In the genomic region with DNA sequence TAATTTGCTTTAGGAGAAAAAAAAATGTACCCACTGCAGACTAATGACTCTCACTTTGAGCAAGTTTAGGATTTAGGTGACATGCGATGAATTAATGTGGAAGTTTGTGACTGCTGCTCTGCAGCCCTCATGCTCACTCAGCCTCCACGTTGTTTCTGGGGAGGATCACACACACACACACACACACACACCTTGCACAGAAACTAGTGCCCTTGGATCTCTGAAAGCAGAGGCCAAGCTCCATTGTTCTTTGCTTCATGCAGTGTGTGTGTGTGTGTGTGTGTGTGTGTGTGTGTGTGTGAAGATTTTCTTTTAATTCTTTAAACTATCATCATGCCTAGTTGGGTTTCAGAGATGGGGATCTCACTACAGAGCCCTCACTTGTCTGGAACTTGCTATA, we compare ENCODE assay signal across 22 mouse cellular contexts.
A peak's percentile ranks its signal among the peaks of the same experiment; 100 is the strongest.
DNase-seq lines count a peak whose midpoint lies in the region; ATAC-seq lines count a peak whose summit lies in the region.
"Had no signal": no experiment of that assay in that cellular context is flagged by ENCODE, and none has a peak within 500 bp of the region (broad histone marks: within the 10 kb centered on the region; RNA-seq: fewer than 3 reads in every experiment).

No protein-coding gene starts in this region.

- no peak overlapping the region for H3K4me2 ChIP-seq in midbrain, embryonic 11.5 days
- H3K4me2 ChIP-seq in midbrain, embryonic 14.5 days (ENCODE audit: low read length): no peak overlapping the region
- H3K4me2 ChIP-seq: embryonic facial prominence, embryonic 13.5 days; embryonic facial prominence, embryonic 15.5 days; forebrain, embryonic 13.5 days had no signal

- no peak overlapping the region for H3K9ac ChIP-seq in midbrain, embryonic 11.5 days (ENCODE audit: low read length)
- no peak overlapping the region for H3K9ac ChIP-seq in midbrain, embryonic 14.5 days (replicated peaks; ENCODE audit: low read length)
- H3K9ac ChIP-seq: embryonic facial prominence, embryonic 13.5 days; embryonic facial prominence, embryonic 15.5 days; forebrain, embryonic 13.5 days had no signal

- H3K9me3 ChIP-seq in heart, embryonic 10.5 days: no peaks in the 10 kb centered on the region
- H3K9me3 ChIP-seq in midbrain, embryonic 11.5 days (ENCODE audit: control insufficient read depth, low read length): no peaks in the 10 kb centered on the region
- no peaks in the 10 kb centered on the region for H3K9me3 ChIP-seq in midbrain, embryonic 14.5 days (ENCODE audit: control insufficient read depth, low read length)
- H3K9me3 ChIP-seq: embryonic facial prominence, embryonic 13.5 days; embryonic facial prominence, embryonic 15.5 days; forebrain, embryonic 13.5 days had no signal

- H3K27ac ChIP-seq in heart, embryonic 10.5 days: no peak overlapping the region
- H3K27ac ChIP-seq in midbrain, embryonic 11.5 days (ENCODE audit: low read depth, low read length): no peak overlapping the region
- H3K27ac ChIP-seq in midbrain, embryonic 14.5 days (replicated peaks; ENCODE audit: low read depth, low read length): no peak overlapping the region
- H3K27ac ChIP-seq: embryonic facial prominence, embryonic 13.5 days; embryonic facial prominence, embryonic 15.5 days; forebrain, embryonic 13.5 days had no signal

- no peak for ATAC-seq in midbrain, embryonic 11.5 days (ENCODE audit: low FRiP score)
- ATAC-seq in midbrain, embryonic 14.5 days (ENCODE audit: low FRiP score, low TSS enrichment): no peak
- ATAC-seq in megakaryocyte, adult 5-6 weeks (ENCODE audit: poor library complexity, severe bottlenecking): no peak
- ATAC-seq: forebrain, embryonic 13.5 days; forebrain, embryonic 16.5 days had no signal

- 86% methylated on average over 2 of the region's 2 CpGs for WGBS in heart, embryonic 10.5 days
- 91% methylated on average over 2 of the region's 2 CpGs for WGBS in midbrain, embryonic 11.5 days
- WGBS in midbrain, embryonic 14.5 days: 87% methylated on average over 2 of the region's 2 CpGs

- no peaks in the 10 kb centered on the region for H3K4me1 ChIP-seq in heart, embryonic 10.5 days
- H3K4me1 ChIP-seq in midbrain, embryonic 11.5 days (ENCODE audit: control insufficient read depth, insufficient read depth, low read length): no peaks in the 10 kb centered on the region
- H3K4me1 ChIP-seq in midbrain, embryonic 14.5 days (ENCODE audit: control insufficient read depth, insufficient read depth, low read length): no peaks in the 10 kb centered on the region; the same call in 1 of the 2 replicates
- H3K4me1 ChIP-seq: embryonic facial prominence, embryonic 15.5 days; forebrain, embryonic 13.5 days had no signal

- peak; percentile 70 for DNase-seq in heart, embryonic 10.5 days (ENCODE audit: low spot score)
- DNase-seq in heart, adult 9 months (ENCODE audit: low spot score in 2 of 2): no peak
- peak; percentile 62 for DNase-seq in midbrain, embryonic 11.5 days (ENCODE audit: low spot score, missing footprints)
- DNase-seq in midbrain, embryonic 14.5 days: no peak
- peak; percentile 0 for DNase-seq in urinary bladder, postnatal 14 days (ENCODE audit: low spot score)
- DNase-seq in urinary bladder, postnatal 36 days (ENCODE audit: low spot score in 2 of 2): no peak
- DNase-seq: adrenal gland, adult 2 months; adrenal gland, postnatal 10 days; adrenal gland, postnatal 25 days; cerebellum, adult 11 months; cerebellum, adult 18-20 months; cerebellum, adult 8-10 months; cerebellum, adult 9-11 months; cerebellum, postnatal 14 days; cerebellum, postnatal 36 days; embryo, embryonic 11 days had no signal

- no peaks in the 10 kb centered on the region for H3K27me3 ChIP-seq in heart, embryonic 10.5 days (ENCODE audit: insufficient read depth, poor library complexity, severe bottlenecking)
- H3K27me3 ChIP-seq in midbrain, embryonic 11.5 days (ENCODE audit: control insufficient read depth, insufficient read depth, low read length): no peaks in the 10 kb centered on the region
- H3K27me3 ChIP-seq in midbrain, embryonic 14.5 days (ENCODE audit: control insufficient read depth, insufficient read depth, low read length): no peaks in the 10 kb centered on the region
- H3K27me3 ChIP-seq: embryonic facial prominence, embryonic 13.5 days; embryonic facial prominence, embryonic 15.5 days; forebrain, embryonic 13.5 days had no signal

- no peaks in the 10 kb centered on the region for H3K36me3 ChIP-seq in heart, embryonic 10.5 days
- H3K36me3 ChIP-seq in midbrain, embryonic 11.5 days (ENCODE audit: control insufficient read depth, insufficient read depth, low read length): no peaks in the 10 kb centered on the region
- H3K36me3 ChIP-seq in midbrain, embryonic 14.5 days (ENCODE audit: control insufficient read depth, insufficient read depth, low read length): 0 out of 2 replicates have a peak, but pooled peaks cover 4% of the 10 kb centered on the region
- H3K36me3 ChIP-seq: embryonic facial prominence, embryonic 13.5 days; embryonic facial prominence, embryonic 15.5 days had no signal

- no peak overlapping the region for H3K4me3 ChIP-seq in heart, embryonic 10.5 days
- H3K4me3 ChIP-seq in midbrain, embryonic 11.5 days (ENCODE audit: low read depth, low read length): no peak overlapping the region
- no peak overlapping the region for H3K4me3 ChIP-seq in midbrain, embryonic 14.5 days (replicated peaks; ENCODE audit: low read depth, low read length)
- H3K4me3 ChIP-seq: embryonic facial prominence, embryonic 13.5 days; embryonic facial prominence, embryonic 15.5 days; erythroblast, embryonic 14.5 days; forebrain, embryonic 13.5 days had no signal

Comparison
In these comparisons a context has a peak if more than half of its experiments do, and no peak if none do; other contexts are left out.
1. DNase-seq: peak in heart, embryonic 10.5 days (single experiment), midbrain, embryonic 11.5 days (single experiment) and urinary bladder, postnatal 14 days (single experiment); none in heart, adult 9 months (0 of 2), midbrain, embryonic 14.5 days (single experiment) and urinary bladder, postnatal 36 days (0 of 2).